Mouse (Mus musculus): ENCODE results near the gene Mlf1. TPM values are rescaled to one million over a fixed set of nuclear protein-coding genes. Genes with fewer than 3 reads are reported as not detected.
A peak's percentile ranks its signal among the peaks of the same experiment; 100 is the strongest.

Gene Mlf1
- polyA plus RNA-seq, 2 experiments: 0.81 to 1.3 TPM

- WGBS (ENCODE audit: insufficient replicate concordance): 31% methylated on average over 7 of the region's 7 CpGs
- no peaks in the 10 kb centered on the region for H3K9me3 ChIP-seq (ENCODE audit: control insufficient read depth, low read length)
- H3K4me3 ChIP-seq (ENCODE audit: insufficient read depth in 1 of 2, low read depth in 2 of 2, low read length in 2 of 2): peak overlapping the region in 1 of 2 experiments; percentile 45; a peak in 2 of 4 replicates
- H3K36me3 ChIP-seq (replicated peaks; ENCODE audit: control insufficient read depth, insufficient read depth, low read depth): no peaks in the 10 kb centered on the region
- DNase-seq (ENCODE audit: low read depth in 3 of 3, low spot score in 3 of 3): no peak
- no peak for ATAC-seq (ENCODE audit: insufficient read depth)
- H3K9ac ChIP-seq (replicated peaks): no peak overlapping the region
- peaks cover 0 to 6% of the 10 kb centered on the region in 2 experiments; a peak in 1 of 4 replicates for H3K4me1 ChIP-seq (replicated peaks; ENCODE audit: control insufficient read depth in 2 of 2, insufficient read depth in 2 of 2, low read length in 1 of 2)
- no peak overlapping the region for H3K27ac ChIP-seq
- TF ChIP-seq CTCF (IDR thresholded peaks at IDR 0.05; ENCODE audit: low read depth) (no peak), EP300 (IDR thresholded peaks at IDR 0.05; ENCODE audit: low read depth) (no peak)
- peak overlapping the region; percentile 65 for H3K4me2 ChIP-seq (ENCODE audit: low read depth)
- no peaks in the 10 kb centered on the region for H3K27me3 ChIP-seq (ENCODE audit: control insufficient read depth, insufficient read depth, low read length)
Observed at GRCm38 (mm10) chr3:67374360-67374778, 472 bp downstream of the Mlf1 start.

DNA sequence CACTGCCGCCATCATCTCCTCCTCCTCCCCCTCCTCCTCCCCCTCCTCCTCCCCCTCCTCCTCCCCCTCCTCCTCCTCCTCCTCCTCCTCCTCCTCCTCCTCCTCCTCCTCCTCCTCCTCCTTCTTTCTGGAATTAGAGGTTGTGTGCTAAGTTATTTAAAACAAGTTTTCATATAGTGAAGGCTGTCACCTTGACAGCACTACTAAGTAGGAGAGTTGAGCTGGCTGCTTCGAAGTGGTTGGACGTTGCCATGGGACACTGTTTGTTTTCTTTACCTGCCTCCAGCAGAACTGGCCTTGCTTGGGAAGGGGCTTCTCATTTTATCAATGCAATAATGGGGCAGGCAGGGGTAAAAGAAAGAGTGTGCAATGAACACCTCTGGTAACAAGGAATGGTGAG, 1.2 kb downstream of the Mlf1 start, which contains the start of gene Gm17402:
Gene Gm17402, minus strand, starts transcription at position 101 of the 400 bp plus-strand sequence.
- no peaks in the 10 kb centered on the region for H3K27me3 ChIP-seq (ENCODE audit: control insufficient read depth, insufficient read depth, low read length)
- no peak for TF ChIP-seq EP300 (IDR thresholded peaks at IDR 0.05; ENCODE audit: low read depth)
- TF ChIP-seq CTCF (IDR thresholded peaks at IDR 0.05; ENCODE audit: low read depth): no peak
- H3K9ac ChIP-seq (replicated peaks): no peak within 1 kb of the TSS
- DNase-seq (ENCODE audit: low read depth in 3 of 3, low spot score in 3 of 3) (no peak), ATAC-seq (ENCODE audit: insufficient read depth) (no peak)
- no peak within 1 kb of the TSS for H3K27ac ChIP-seq
- H3K4me2 ChIP-seq (ENCODE audit: low read depth): peak within 1 kb of the TSS; percentile 65
- peak within 1 kb of the TSS in 1 of 2 experiments; percentile 45; a peak in 3 of 4 replicates for H3K4me3 ChIP-seq (ENCODE audit: insufficient read depth in 1 of 2, low read depth in 2 of 2, low read length in 2 of 2)
- H3K36me3 ChIP-seq (replicated peaks; ENCODE audit: control insufficient read depth, insufficient read depth, low read depth): no peaks in the 10 kb centered on the region
- H3K9me3 ChIP-seq (ENCODE audit: control insufficient read depth, low read length): no peaks in the 10 kb centered on the region
- WGBS (ENCODE audit: insufficient replicate concordance): 47% methylated on average over 3 of the region's 3 CpGs
- peaks cover 0 to 6% of the 10 kb centered on the region in 2 experiments; a peak in 1 of 4 replicates for H3K4me1 ChIP-seq (replicated peaks; ENCODE audit: control insufficient read depth in 2 of 2, insufficient read depth in 2 of 2, low read length in 1 of 2)

DNA sequence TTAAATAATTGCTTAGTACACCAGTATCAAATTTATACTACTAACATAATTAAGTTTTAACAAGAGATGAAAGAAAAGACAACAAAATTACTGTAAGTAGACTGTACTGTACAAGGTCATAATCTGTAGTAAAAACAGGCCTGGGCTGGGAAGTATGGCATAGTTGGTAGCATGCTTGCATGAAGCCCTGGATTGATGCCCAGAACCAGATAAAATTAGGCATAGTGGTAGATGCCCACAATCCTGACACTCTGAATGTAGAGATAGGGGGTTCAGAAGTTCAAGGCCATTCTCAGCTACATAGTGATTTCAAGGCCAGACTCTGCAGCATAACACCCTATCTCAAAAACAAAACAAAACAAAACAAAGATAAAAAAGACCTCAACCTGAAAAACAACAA, 4.3 kb downstream of the Mlf1 start:
- Histone ChIP-seq H3K9ac (replicated peaks) (no peak overlapping the region), H3K9me3 (ENCODE audit: control insufficient read depth, low read length) (no peaks in the 10 kb centered on the region), H3K27me3 (ENCODE audit: control insufficient read depth, insufficient read depth, low read length) (no peaks in the 10 kb centered on the region), H3K36me3 (replicated peaks; ENCODE audit: control insufficient read depth, insufficient read depth, low read depth) (no peaks in the 10 kb centered on the region), H3K4me3 (ENCODE audit: insufficient read depth in 1 of 2, low read depth in 2 of 2, low read length in 2 of 2) (no peak overlapping the region), H3K27ac (no peak overlapping the region), H3K4me2 (ENCODE audit: low read depth) (no peak overlapping the region), H3K4me1 (replicated peaks; ENCODE audit: control insufficient read depth in 2 of 2, insufficient read depth in 2 of 2, low read length in 1 of 2) (peaks cover 0 to 6% of the 10 kb centered on the region in 2 experiments; a peak in 1 of 4 replicates)
- no peak for TF ChIP-seq CTCF (IDR thresholded peaks at IDR 0.05; ENCODE audit: low read depth)
- TF ChIP-seq EP300 (IDR thresholded peaks at IDR 0.05; ENCODE audit: low read depth): no peak
- no peak for ATAC-seq (ENCODE audit: insufficient read depth)
- DNase-seq (ENCODE audit: low read depth in 3 of 3, low spot score in 3 of 3): no peak

DNA sequence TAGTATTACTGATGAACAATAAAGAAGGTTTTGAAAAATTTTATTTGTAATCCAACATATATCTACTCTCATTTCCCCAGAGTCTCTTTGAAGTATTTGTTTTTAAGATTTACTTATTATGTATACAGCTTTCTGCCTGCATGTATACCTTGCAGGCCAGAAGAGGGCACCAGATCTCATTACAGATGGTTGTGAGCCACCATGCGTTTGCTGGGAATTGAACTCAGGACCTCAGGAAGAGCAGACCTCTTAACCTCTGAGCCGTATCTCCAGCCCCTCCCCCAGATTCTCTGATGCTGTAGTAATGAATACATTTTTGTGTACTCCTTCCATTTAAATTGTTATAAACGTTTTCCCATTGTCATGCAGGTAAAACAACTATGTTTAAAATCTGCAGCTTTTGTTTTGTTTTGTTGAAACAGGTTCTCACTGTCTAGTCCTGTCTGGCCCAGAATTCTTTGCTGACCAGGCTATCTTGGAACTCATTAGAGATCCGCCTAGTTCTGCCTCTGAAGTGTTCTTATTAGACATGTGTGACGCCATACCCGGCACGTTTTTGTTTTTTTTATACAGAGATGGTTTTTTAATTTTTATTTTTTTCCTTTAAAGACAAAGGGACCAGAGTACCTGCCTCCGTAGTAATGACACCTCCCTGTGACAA, 55.6 kb downstream of the Mlf1 start:
- TF ChIP-seq CTCF (IDR thresholded peaks at IDR 0.05; ENCODE audit: low read depth) (no peak), EP300 (IDR thresholded peaks at IDR 0.05; ENCODE audit: low read depth) (no peak)
- 28% methylated on average over 8 of the region's 8 CpGs for WGBS (ENCODE audit: insufficient replicate concordance)
- peaks cover 9% of the 10 kb centered on the region for H3K36me3 ChIP-seq (replicated peaks; ENCODE audit: control insufficient read depth, insufficient read depth, low read depth)
- ATAC-seq (ENCODE audit: insufficient read depth): peak; percentile 36
- no peaks in the 10 kb centered on the region; the same call in 1 of the 2 replicates for H3K9me3 ChIP-seq (ENCODE audit: control insufficient read depth, low read length)
- H3K4me3 ChIP-seq (ENCODE audit: insufficient read depth in 1 of 2, low read depth in 2 of 2, low read length in 2 of 2): peak overlapping the region; percentile 78 to 98
- peak overlapping the region; percentile 82 for H3K4me2 ChIP-seq (ENCODE audit: low read depth)
- DNase-seq (ENCODE audit: low read depth in 3 of 3, low spot score in 3 of 3): no peak
- no peak overlapping the region for H3K27ac ChIP-seq
- H3K4me1 ChIP-seq (replicated peaks; ENCODE audit: control insufficient read depth in 2 of 2, insufficient read depth in 2 of 2, low read length in 1 of 2): peaks cover 4 to 8% of the 10 kb centered on the region in 2 experiments
- no peak overlapping the region for H3K9ac ChIP-seq (replicated peaks)
- no peaks in the 10 kb centered on the region for H3K27me3 ChIP-seq (ENCODE audit: control insufficient read depth, insufficient read depth, low read length)

DNA sequence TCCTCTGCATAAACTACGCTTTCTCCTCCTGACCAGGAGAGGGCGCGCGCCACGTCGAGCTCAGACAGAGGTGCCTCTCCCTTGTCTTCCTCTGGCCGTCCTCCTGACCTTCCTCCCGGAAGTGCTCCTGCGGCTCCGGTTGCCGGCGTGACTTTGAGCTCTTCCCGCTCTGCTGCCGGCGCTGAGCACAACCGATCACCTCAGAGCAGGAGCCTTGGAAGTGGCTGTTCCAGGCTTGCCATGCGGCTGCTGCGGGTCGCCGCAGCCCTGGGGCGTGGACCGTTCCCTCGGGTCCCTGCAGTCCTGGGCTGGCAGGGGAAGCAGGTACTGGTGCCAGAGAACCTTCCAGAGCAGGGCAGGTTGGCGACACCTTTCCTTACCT, 56.1 kb downstream of the Mlf1 start, which contains the start of gene Gfm1:
Gene Gfm1, plus strand, starts transcription at position 98 of the 382 bp plus-strand sequence.
- peaks cover 10% of the 10 kb centered on the region for H3K36me3 ChIP-seq (replicated peaks; ENCODE audit: control insufficient read depth, insufficient read depth, low read depth)
- no peaks in the 10 kb centered on the region for H3K27me3 ChIP-seq (ENCODE audit: control insufficient read depth, insufficient read depth, low read length)
- ATAC-seq (ENCODE audit: insufficient read depth) (peak; percentile 92), DNase-seq (ENCODE audit: low read depth in 3 of 3, low spot score in 3 of 3) (peak; percentile 73 to 78 (median 74))
- H3K4me2 ChIP-seq (ENCODE audit: low read depth): peak within 1 kb of the TSS; percentile 82
- under 1% methylated on average over 24 of the region's 24 CpGs for WGBS (ENCODE audit: insufficient replicate concordance)
- no peak within 1 kb of the TSS for H3K27ac ChIP-seq
- no peaks in the 10 kb centered on the region; the same call in 1 of the 2 replicates for H3K9me3 ChIP-seq (ENCODE audit: control insufficient read depth, low read length)
- H3K4me3 ChIP-seq (ENCODE audit: insufficient read depth in 1 of 2, low read depth in 2 of 2, low read length in 2 of 2): peak within 1 kb of the TSS; percentile 78 to 98
- H3K9ac ChIP-seq (replicated peaks): peak within 1 kb of the TSS; percentile 90
- H3K4me1 ChIP-seq (replicated peaks; ENCODE audit: control insufficient read depth in 2 of 2, insufficient read depth in 2 of 2, low read length in 1 of 2): peaks cover 4 to 8% of the 10 kb centered on the region in 2 experiments
- TF ChIP-seq CTCF (IDR thresholded peaks at IDR 0.05; ENCODE audit: low read depth) (peak; percentile 97), EP300 (IDR thresholded peaks at IDR 0.05; ENCODE audit: low read depth) (no peak)

Data from liver, embryonic 14.5 days (tissue).